Mouse (Mus musculus): ENCODE measurements around the gene Asic1.
A peak's percentile ranks its signal among the peaks of the same experiment; 100 is the strongest.

- TF ChIP-seq MXI1 (IDR thresholded peaks at IDR 0.05; ENCODE audit: low read depth, low read length) (peak; percentile 64), JUND (IDR thresholded peaks at IDR 0.05; ENCODE audit: low read depth, low read length) (no peak), SMC3 (IDR thresholded peaks at IDR 0.05; ENCODE audit: low read depth, low read length) (peak; percentile 100), POLR2A (IDR thresholded peaks at IDR 0.05; ENCODE audit: control insufficient read depth in 1 of 2, insufficient read depth in 1 of 2, low read depth in 1 of 2, low read length in 2 of 2, poor library complexity in 1 of 2) (no peak), ZKSCAN1 (IDR thresholded peaks at IDR 0.05; ENCODE audit: low read depth, low read length) (no peak), EP300 (IDR thresholded peaks at IDR 0.05; ENCODE audit: low read depth in 1 of 2, low read length in 2 of 2) (peak; percentile 16 to 27; a peak in 1 of 4 replicates), POLR2AphosphoS2 (IDR thresholded peaks at IDR 0.05; ENCODE audit: low read length) (no peak), CTCF (IDR thresholded peaks at IDR 0.05 in 2 of 3, conservative IDR thresholded peaks at IDR 0.05 in 1 of 3; ENCODE audit: control insufficient read depth in 1 of 3, insufficient read depth in 1 of 3, low read depth in 2 of 3, low read length in 3 of 3, poor library complexity in 1 of 3, severe bottlenecking in 1 of 3) (peak; percentile 99 to 100 (median 100)), CHD1 (IDR thresholded peaks at IDR 0.05; ENCODE audit: low read depth, low read length) (no peak), GATA1 (IDR thresholded peaks at IDR 0.05; ENCODE audit: low read depth, low read length) (peak; percentile 55), ETS1 (IDR thresholded peaks at IDR 0.05; ENCODE audit: low read depth, low read length) (no peak), MAFK (IDR thresholded peaks at IDR 0.05; ENCODE audit: borderline replicate concordance, low read depth, low read length) (no peak), TBP (IDR thresholded peaks at IDR 0.05; ENCODE audit: low read depth, low read length) (no peak)
Measured at GRCm38 (mm10) chr15:99668881-99669280, 1.3 kb upstream of the Asic1 start.

Data from MEL (cell line).